Comparison of ENCODE assay signal across 10 mouse cellular contexts in the genomic region with DNA sequence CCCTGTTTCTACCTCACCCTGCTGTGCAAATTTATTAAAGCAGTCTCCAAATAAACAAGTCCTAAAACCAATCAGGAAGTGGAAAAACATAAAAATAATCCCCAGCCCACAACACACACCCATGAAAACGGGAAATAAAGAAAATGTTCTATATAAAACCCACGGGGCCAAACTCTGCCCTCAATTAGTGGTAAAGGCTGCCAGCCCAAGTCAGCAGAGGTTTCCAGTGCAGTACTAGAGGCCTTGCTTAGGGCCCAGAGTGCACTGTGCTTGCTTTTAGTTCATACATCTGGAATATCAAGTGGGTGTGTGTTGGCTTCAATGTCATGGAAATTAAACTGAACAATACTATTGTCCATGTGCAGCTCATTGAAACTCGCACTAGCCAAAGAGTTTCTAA.
"Had no signal": no experiment of that assay in that cellular context is flagged by ENCODE, and none has a peak within 500 bp of the region (broad histone marks: within the 10 kb centered on the region; RNA-seq: fewer than 3 reads in every experiment).

No protein-coding gene starts in this region.

- H3K9me3 ChIP-seq: liver, embryonic 12.5 days; midbrain, embryonic 13.5 days had no signal

- H3K4me2 ChIP-seq: liver, embryonic 12.5 days; lung, embryonic 14.5 days; midbrain, embryonic 13.5 days had no signal

- H3K36me3 ChIP-seq: liver, embryonic 12.5 days; midbrain, embryonic 13.5 days had no signal

- H3K27ac ChIP-seq: left cerebral cortex, adult 2 months; liver, embryonic 12.5 days; midbrain, embryonic 13.5 days had no signal

- H3K9ac ChIP-seq: liver, embryonic 12.5 days; lung, embryonic 14.5 days; midbrain, embryonic 13.5 days had no signal

- H3K4me1 ChIP-seq: liver, embryonic 12.5 days; midbrain, embryonic 13.5 days had no signal

- H3K27me3 ChIP-seq: liver, embryonic 12.5 days; midbrain, embryonic 13.5 days had no signal

- H3K4me3 ChIP-seq: left cerebral cortex, adult 2 months; liver, embryonic 12.5 days; midbrain, embryonic 13.5 days had no signal

- DNase-seq: kidney, adult 18-20 months; kidney, postnatal 10 days; lung, embryonic 14.5 days; lung, postnatal 10 days; lung, postnatal 4 days; right cerebral cortex, postnatal 14 days; thymus, postnatal 4 days had no signal

- ATAC-seq: liver, embryonic 12.5 days; midbrain, embryonic 13.5 days had no signal
